Mouse (Mus musculus) lung, postnatal 0 days (tissue): ENCODE data around the gene Enox1. TPM values are rescaled to one million over a fixed set of nuclear protein-coding genes. Genes with fewer than 3 reads are reported as not detected.
A peak's percentile ranks its signal among the peaks of the same experiment; 100 is the strongest.

Source experiments
- ATAC-seq: fragments of 200-750 bp; cut with Nextera tagmentation; 2 replicates; pipeline ENCODE4 v1.8.0; 2017; ENCODE audit warnings: moderate library complexity
- DNase-seq: peaks from one replicate; pipeline ENCODE4 v3.0.0-alpha.2; 2016; ENCODE audit warnings: low spot score
- H3K27ac ChIP-seq: fragments of 300-500 bp; sonication (generic); 2 replicates; pipeline ENCODE4 v1.5.1; 2014; ENCODE audit warnings: antibody characterized with exemption, mild to moderate bottlenecking, low read length, mixed read lengths
- H3K27me3 ChIP-seq: fragments of 300-500 bp; sonication (generic); replicated peaks from 2 replicates; pipeline ENCODE4 v1.6.1; 2014; ENCODE audit warnings: low read length, mixed read lengths; ENCODE audit not compliant: insufficient read depth
- H3K36me3 ChIP-seq: fragments of 300-500 bp; sonication (generic); 2 replicates; pipeline ENCODE4 v1.6.1; 2014; ENCODE audit warnings: low read length, mixed read lengths; ENCODE audit not compliant: insufficient read depth
- H3K4me1 ChIP-seq: fragments of 300-500 bp; sonication (generic); 2 replicates; pipeline ENCODE4 v1.6.1; 2014; ENCODE audit warnings: antibody characterized with exemption, low read depth, low read length, mixed read lengths; ENCODE audit not compliant: insufficient read depth
- H3K4me2 ChIP-seq: fragments of 300-500 bp; sonication (generic); replicated peaks from 2 replicates; pipeline ENCODE4 v1.6.1; 2014; ENCODE audit warnings: low read depth, mild to moderate bottlenecking, low read length, moderate library complexity, mixed read lengths
- H3K4me3 ChIP-seq: fragments of 300-500 bp; sonication (generic); 2 replicates; pipeline ENCODE4 v1.5.1; 2014; ENCODE audit warnings: low read depth, low read length
- H3K9ac ChIP-seq: fragments of 300-500 bp; sonication (generic); replicated peaks from 2 replicates; pipeline ENCODE4 v1.6.1; 2014; ENCODE audit warnings: low read depth, mild to moderate bottlenecking
- H3K9me3 ChIP-seq: fragments of 300-500 bp; sonication (generic); 2 replicates; pipeline ENCODE4 v1.6.1; 2016; ENCODE audit warnings: low read length, mixed read lengths
- CTCF ChIP-seq: IDR thresholded peaks from 2 replicates; pipeline ENCODE4 v1.5.1; 2016; ENCODE audit warnings: antibody characterized with exemption, mild to moderate bottlenecking
- EP300 ChIP-seq: IDR thresholded peaks from 2 replicates; pipeline ENCODE4 v1.6.1; 2016; ENCODE audit warnings: antibody characterized with exemption, mild to moderate bottlenecking, control low read depth
- WGBS: fragments of 180-500 bp; shearing (Covaris S2); extraction: QIAGEN DNeasy Blood & Tissue Kit; methylation state at CpG from one replicate; pipeline ENCODE4 v1.1.7; 2014; 5-methylcytosine and 5-hydroxymethylcytosine counted together
- polyA plus RNA-seq: library from polyadenylated mRNA; unstranded; fragments of >200 nt; fragmentation: Nextera tagmentation; extraction: Ambion mirVana; gene quantifications from 2 replicates; pipeline ENCODE4 v1.2.1, GENCODE M21; 2015

Gene Enox1
- polyA plus RNA-seq, 1 experiment from 2014 or later = 1.5 TPM

DNA sequence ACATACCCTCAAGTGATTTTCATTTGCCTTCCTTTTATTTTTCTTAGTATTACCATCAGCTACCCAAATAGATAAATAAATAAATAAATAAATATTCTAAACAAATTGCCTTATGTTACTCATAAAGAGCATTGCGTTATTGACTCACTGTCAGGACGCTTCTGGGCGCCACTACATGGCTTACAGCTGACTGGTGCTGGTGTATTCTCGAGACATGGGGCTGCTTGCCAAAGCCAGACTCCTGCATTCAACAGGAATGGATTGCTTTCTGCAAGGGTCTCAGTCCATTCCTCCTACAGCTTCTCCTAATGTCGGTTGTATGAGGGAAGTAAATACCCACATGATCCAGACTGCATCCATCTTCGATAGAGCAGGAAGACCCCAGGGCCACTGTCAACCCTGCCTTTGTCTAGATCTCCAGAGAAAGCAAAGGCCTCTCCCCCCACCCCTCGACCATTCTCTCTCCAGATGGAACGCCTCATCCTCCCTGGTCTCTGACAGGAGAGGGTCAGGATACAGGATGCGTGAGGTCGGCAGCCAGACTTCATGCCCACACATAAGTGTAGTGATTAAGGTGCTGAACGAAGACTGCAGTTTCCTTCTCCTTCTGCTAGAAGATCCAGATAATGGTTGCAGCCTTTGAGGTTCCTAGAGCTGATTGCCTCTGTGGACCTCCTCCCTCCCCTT, 318.7 kb downstream of the Enox1 start:
- no peaks in the 10 kb centered on the region for H3K27me3 ChIP-seq
- no peak overlapping the region for H3K4me3 ChIP-seq
- no peaks in the 10 kb centered on the region for H3K36me3 ChIP-seq
- no peak for TF ChIP-seq EP300
- TF ChIP-seq CTCF = no peak
- H3K4me1 ChIP-seq = no peaks in the 10 kb centered on the region
- DNase-seq = peak; percentile 33
- H3K27ac ChIP-seq = no peak overlapping the region
- H3K9ac ChIP-seq = no peak overlapping the region
- WGBS = 39% methylated on average over 11 of the region's 11 CpGs
- no peak; the same call in 1 of the 2 replicates for ATAC-seq
- H3K4me2 ChIP-seq = no peak overlapping the region
- H3K9me3 ChIP-seq = no peaks in the 10 kb centered on the region

GRCm38 (mm10) chr14:77477704-77478103, 321.1 kb downstream of the Enox1 start:
- Histone ChIP-seq H3K4me2 (no peak overlapping the region), H3K36me3 (no peaks in the 10 kb centered on the region), H3K4me3 (no peak overlapping the region), H3K9ac (no peak overlapping the region), H3K27ac (no peak overlapping the region), H3K27me3 (no peaks in the 10 kb centered on the region), H3K9me3 (no peaks in the 10 kb centered on the region), H3K4me1 (no peaks in the 10 kb centered on the region)
- TF ChIP-seq CTCF (no peak), EP300 (no peak)
- 83% methylated on average over 4 of the region's 4 CpGs for WGBS
- DNase-seq = no peak
- ATAC-seq = no peak

DNA sequence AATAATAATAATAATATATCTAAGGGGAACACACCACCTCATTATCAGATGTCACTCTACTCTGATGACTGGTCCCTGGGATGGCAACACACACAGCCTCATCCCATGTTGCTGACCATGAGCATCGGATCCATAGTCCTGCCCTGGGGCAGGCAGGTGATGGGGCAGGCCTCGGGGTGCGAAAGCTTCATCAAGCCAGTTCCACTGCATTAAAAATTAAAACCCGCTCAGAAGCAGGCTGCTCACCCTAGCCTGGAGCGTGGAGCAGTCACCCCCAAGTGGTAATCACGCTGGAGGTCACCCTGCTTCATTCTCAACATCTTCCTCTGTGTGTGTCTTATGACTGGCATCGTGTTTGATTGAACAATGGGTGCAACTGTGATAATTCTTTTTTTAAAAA, 321.6 kb downstream of the Enox1 start:
- Histone ChIP-seq H3K27me3 (no peaks in the 10 kb centered on the region), H3K4me2 (no peak overlapping the region), H3K4me1 (no peaks in the 10 kb centered on the region), H3K4me3 (no peak overlapping the region), H3K36me3 (no peaks in the 10 kb centered on the region), H3K9ac (no peak overlapping the region), H3K9me3 (no peaks in the 10 kb centered on the region), H3K27ac (no peak overlapping the region)
- WGBS = 90% methylated on average over 7 of the region's 7 CpGs
- no peak for TF ChIP-seq EP300
- no peak for TF ChIP-seq CTCF
- DNase-seq (no peak), ATAC-seq (no peak)

GRCm38 (mm10) chr14:77478692-77479091, 322.1 kb downstream of the Enox1 start:
- ATAC-seq (no peak), DNase-seq (no peak)
- no peaks in the 10 kb centered on the region for H3K9me3 ChIP-seq
- no peak overlapping the region for H3K4me3 ChIP-seq
- H3K27me3 ChIP-seq = no peaks in the 10 kb centered on the region
- no peak for TF ChIP-seq EP300
- TF ChIP-seq CTCF = no peak
- H3K4me2 ChIP-seq = no peak overlapping the region
- no peak overlapping the region for H3K27ac ChIP-seq
- no peaks in the 10 kb centered on the region for H3K4me1 ChIP-seq
- no peak overlapping the region for H3K9ac ChIP-seq
- no peaks in the 10 kb centered on the region for H3K36me3 ChIP-seq
- WGBS = 91% methylated on average over 8 of the region's 8 CpGs

- Histone ChIP-seq H3K9me3 (no peaks in the 10 kb centered on the region), H3K27ac (no peak overlapping the region), H3K9ac (no peak overlapping the region), H3K4me3 (no peak overlapping the region), H3K4me2 (no peak overlapping the region), H3K4me1 (no peaks in the 10 kb centered on the region), H3K27me3 (no peaks in the 10 kb centered on the region), H3K36me3 (no peaks in the 10 kb centered on the region)
- ATAC-seq (no peak), DNase-seq (no peak)
- 35% methylated on average over 14 of the region's 15 CpGs for WGBS
- no peak for TF ChIP-seq CTCF
- TF ChIP-seq EP300 = no peak
These were observed 326.5 kb downstream of the Enox1 start for GRCm38 (mm10) chr14:77483076-77483475.

DNA sequence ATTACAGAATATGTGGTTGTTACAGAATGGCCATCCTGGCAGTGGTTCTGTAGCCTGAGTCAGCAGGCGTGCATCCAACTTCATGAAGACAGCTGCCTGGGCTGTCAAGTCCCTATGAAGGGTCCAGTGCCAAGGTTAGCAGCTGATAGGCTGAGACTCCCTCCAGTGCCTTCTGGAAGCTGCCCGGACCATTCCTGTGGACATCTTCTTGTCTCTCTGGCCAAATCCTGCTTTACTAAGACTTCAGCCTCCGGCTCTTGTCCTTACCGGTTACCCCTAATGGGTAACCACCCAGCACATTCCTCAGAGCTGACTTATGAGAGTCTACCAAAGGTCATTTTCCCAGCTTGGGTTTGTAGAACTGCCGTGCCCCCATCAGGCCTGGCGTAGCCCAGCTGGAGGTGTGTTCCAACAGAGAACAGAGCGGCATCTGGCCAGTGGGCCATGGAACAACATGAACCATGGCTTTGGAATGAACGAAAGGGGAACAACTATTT, 328.4 kb downstream of the Enox1 start:
- no peak overlapping the region for H3K4me2 ChIP-seq
- peak; percentile 88 for ATAC-seq
- no peaks in the 10 kb centered on the region for H3K4me1 ChIP-seq
- H3K9ac ChIP-seq = no peak overlapping the region
- H3K9me3 ChIP-seq = no peaks in the 10 kb centered on the region
- DNase-seq = peak; percentile 74
- no peaks in the 10 kb centered on the region for H3K36me3 ChIP-seq
- H3K4me3 ChIP-seq = no peak overlapping the region
- WGBS = 66% methylated on average over 8 of the region's 8 CpGs
- H3K27ac ChIP-seq = no peak overlapping the region
- TF ChIP-seq EP300 (no peak), CTCF (no peak)
- H3K27me3 ChIP-seq = no peaks in the 10 kb centered on the region
